Mouse (Mus musculus) spleen, adult 10 weeks (tissue): ENCODE results near the gene Acox1. TPM values are rescaled to one million over a fixed set of nuclear protein-coding genes. Genes with fewer than 3 reads are reported as not detected.

Experiments
- polyA plus RNA-seq: library from polyadenylated mRNA; stranded (reverse); fragments of 350-450 nt; fragmentation: Illumina TruSeq; extraction: RNeasy Lipid Tissue Mini Kit (QIAGEN cat#74804); gene quantifications from one replicate; pipeline ENCODE4 v1.2.3, GENCODE M21; 2015; ENCODE audit warnings: low replicate concordance; ENCODE audit not compliant: insufficient read depth

Acox1 gene
- 34.2 TPM for polyA plus RNA-seq

GRCm38 (mm10) chr11:116198639-116199531, at the start of gene Acox1, which contains the start of gene Ten1:
Gene Acox1 (minus strand): TSS chr11:116199045.
Gene Ten1 (plus strand): TSS chr11:116198855.

GRCm38 (mm10) chr11:116237742-116238395, 39.0 kb upstream of the Acox1 start, which contains the start of gene Evpl:
Gene Evpl (minus strand): TSS chr11:116238077.

GRCm38 (mm10) chr11:116167884-116168439, 30.9 kb downstream of the Acox1 start, which contains the start of gene Fbf1:
Gene Fbf1 (minus strand): TSS chr11:116168166.

GRCm38 (mm10) chr11:116138468-116139138, 60.2 kb downstream of the Acox1 start, which contains the start of gene Mrpl38:
Gene Mrpl38 (minus strand): TSS chr11:116138868.

GRCm38 (mm10) chr11:116130488-116131205, 68.2 kb downstream of the Acox1 start, which contains the start of gene Trim65:
Gene Trim65 (minus strand): TSS chr11:116131128.

GRCm38 (mm10) chr11:116127156-116127980, 71.5 kb downstream of the Acox1 start, which contains the start of gene Trim47:
Gene Trim47 (minus strand): TSS chr11:116127210.

Other genes with a start within 250 kb of the Acox1 start
- gene Itgb4, start 224.3 kb downstream of the Acox1 start, polyA plus RNA-seq: 0.68 TPM
- 1.7 TPM for gene Galk1, start 186.3 kb downstream of the Acox1 start, polyA plus RNA-seq
- 433 TPM for gene H3f3b, start 171.1 kb downstream of the Acox1 start, polyA plus RNA-seq
- gene Unk, start 168.7 kb downstream of the Acox1 start, polyA plus RNA-seq: 11.8 TPM
- 15.2 TPM for gene Unc13d, start 121.1 kb downstream of the Acox1 start, polyA plus RNA-seq
- gene Wbp2, start 112.0 kb downstream of the Acox1 start, polyA plus RNA-seq: 72.9 TPM
- gene Trim47, start 71.8 kb downstream of the Acox1 start, polyA plus RNA-seq: 4.4 TPM
- 30.2 TPM for gene Trim65, start 67.9 kb downstream of the Acox1 start, polyA plus RNA-seq
- 19.5 TPM for gene Mrpl38, start 60.2 kb downstream of the Acox1 start, polyA plus RNA-seq
- 15.1 TPM for gene Fbf1, start 30.9 kb downstream of the Acox1 start, polyA plus RNA-seq
- gene Ten1, start 190 bp downstream of the Acox1 start, polyA plus RNA-seq: 21.5 TPM
- not detected for gene Evpl, start 39.0 kb upstream of the Acox1 start, polyA plus RNA-seq
- 35.1 TPM for gene Srp68, start 75.2 kb upstream of the Acox1 start, polyA plus RNA-seq
- gene Galr2, start 81.9 kb upstream of the Acox1 start, polyA plus RNA-seq: not detected
- 29.0 TPM for gene Exoc7, start 108.2 kb upstream of the Acox1 start, polyA plus RNA-seq
- gene Foxj1, start 136.4 kb upstream of the Acox1 start, polyA plus RNA-seq: 0.11 TPM
- 14.8 TPM for gene Rnf157, start 214.0 kb upstream of the Acox1 start, polyA plus RNA-seq
- gene Ubald2, start 235.0 kb upstream of the Acox1 start, polyA plus RNA-seq: 21.9 TPM